Mouse (Mus musculus) erythroblast, embryonic 14.5 days (primary cell): Measurements from ENCODE around the gene Fam209.

Experiments used
- GATA1 ChIP-seq: IDR thresholded peaks from 2 replicates; pipeline ENCODE4 v1.6.1; 2012; ENCODE audit warnings: low read length, inconsistent platforms, mixed read lengths
- TAL1 ChIP-seq: IDR thresholded peaks from 3 replicates; pipeline ENCODE4 v1.6.1; 2012; ENCODE audit warnings: low read length, inconsistent platforms, mixed read lengths

DNA sequence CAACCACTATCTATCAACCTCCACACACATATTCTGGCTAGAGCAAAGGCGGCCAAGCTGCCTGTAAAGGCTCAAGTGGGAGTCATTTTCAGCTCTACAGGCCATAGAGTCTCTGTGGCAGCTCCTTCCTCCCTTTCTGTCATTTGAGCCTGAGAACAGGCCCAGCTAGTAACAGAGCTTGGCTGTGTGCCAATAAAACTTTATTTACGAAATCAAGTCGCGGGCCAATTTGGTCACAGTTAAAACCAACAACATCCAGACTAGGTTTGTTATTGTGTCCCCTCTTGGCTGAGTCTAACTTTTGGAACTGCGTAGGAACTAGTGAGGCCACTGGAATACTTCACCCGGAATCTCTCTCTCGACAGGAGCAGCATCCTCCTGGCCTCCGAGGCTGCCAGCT lies 1.3 kb downstream of the Fam209 start:
- TF ChIP-seq GATA1 (no peak), TAL1 (no peak)
